Mouse (Mus musculus) c-Kit-positive CD71-negative TER-119-negative erythroid progenitor cells, embryonic 14.5 days (primary cell): ENCODE measurements at regions not wholly inside any gene's neighbourhood (a gene's known extent, or its start where the extent isn't known, plus 50 kb on each side); places are given as distances from the start of the nearest gene placed in this dataset.
A peak's percentile ranks its signal among the peaks of the same experiment; 100 is the strongest.

Experiments
- DNase-seq: peaks from one replicate; pipeline ENCODE4 v3.0.0-alpha.2; 2013; ENCODE audit warnings: low read depth

DNA sequence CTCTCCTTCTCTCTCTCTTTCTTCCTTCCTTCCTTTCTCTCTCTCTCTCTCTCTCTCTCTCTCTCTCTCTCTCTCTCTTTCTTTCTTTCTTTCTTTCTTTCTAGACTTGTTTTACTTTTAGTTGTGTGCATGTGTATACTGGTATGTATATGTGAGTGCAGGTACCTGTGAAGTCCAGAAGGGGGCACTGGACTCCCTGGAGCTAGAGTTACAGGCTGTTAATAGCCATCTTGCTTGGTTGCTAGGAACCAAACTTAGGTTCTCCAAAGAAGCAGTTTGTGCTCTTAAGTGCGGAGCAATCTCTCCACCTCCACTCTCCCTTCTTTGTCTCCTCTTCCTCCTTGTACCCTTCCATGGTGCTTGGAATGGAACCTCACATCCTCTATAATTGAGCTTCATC, 77.2 kb downstream of the Gm10604 start:
- DNase-seq, result no peak

DNA sequence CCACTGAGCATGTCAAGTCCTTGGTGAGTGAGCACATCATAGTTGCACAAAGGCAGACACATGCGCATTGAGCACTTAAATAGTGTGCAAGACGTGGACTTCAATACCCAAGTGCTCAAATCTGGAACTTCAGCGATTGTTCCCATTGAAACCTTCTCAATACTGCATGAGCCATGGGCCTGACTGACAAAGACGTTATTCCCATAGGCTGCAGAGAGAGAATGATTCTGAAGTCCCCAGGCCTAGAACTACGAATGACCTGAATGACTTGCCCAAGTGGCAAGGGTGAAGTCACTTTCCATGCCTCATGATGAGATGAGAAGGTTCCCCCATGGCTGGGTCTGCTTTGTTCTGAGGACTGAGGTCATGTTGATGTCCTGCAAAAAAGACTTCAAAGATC, 77.7 kb downstream of the Gm10604 start:
- no peak for DNase-seq

DNA sequence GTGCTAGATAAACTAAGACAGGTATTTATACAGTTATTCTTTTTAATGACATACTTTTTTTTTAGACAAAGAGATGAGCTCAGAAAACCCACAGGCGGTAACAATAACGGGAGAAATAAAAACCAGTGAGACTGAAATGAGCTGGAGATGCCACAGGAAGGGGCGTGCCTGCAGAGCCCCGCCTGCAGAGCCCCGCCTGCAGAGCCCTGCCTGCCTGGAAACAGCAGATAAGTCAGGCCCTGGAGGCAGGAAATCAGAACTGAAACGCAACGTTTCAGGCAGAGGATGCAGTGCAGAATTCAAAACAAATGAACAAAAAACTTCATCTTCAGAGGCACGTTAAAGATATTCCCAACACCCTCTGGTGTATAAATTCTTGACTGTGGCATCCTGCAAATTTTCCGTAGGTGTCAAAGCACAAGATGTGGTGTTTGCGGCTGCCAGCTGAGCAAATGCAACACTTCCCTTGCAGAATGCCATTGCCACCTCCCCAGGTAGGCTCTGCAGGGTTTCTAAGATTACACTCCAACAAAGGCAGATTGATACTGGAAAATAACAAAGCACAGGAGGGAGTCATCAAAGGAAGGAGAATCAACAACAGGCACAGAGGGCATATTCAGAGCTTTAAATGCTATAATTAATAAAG, 81.0 kb downstream of the Gm10604 start:
- peak; percentile 35 for DNase-seq

- no peak for DNase-seq
Observed at GRCm38 (mm10) chr4:11897231-11897630, 83.8 kb downstream of the Gm10604 start.

GRCm38 (mm10) chr4:11895857-11896825, 84.9 kb downstream of the Gm10604 start:
- no peak for DNase-seq

GRCm38 (mm10) chr4:11893560-11894205, 87.4 kb downstream of the Gm10604 start:
- no peak for DNase-seq

- no peak for DNase-seq
Observed at GRCm38 (mm10) chr4:11889039-11889600, 91.9 kb downstream of the Gm10604 start.

DNA sequence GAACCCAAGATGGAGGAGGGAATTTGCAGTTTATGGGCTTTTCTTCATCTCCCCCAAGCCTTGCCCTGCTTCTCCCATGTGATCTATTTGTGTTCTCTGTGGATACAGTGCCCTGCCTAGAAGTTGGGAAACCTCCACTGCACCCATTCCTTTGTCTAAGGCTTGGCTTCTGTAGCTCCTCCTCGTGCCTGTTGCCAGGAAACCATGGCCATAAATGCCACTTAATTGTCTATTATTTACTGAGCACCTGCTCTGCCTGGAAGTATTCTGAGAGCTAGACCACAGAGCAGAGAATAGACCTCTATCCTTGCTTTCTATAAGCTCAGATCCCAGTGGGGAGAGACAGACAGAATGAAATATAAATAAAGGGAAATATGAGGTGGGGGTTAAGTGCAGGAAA, 93.7 kb downstream of the Gm10604 start:
- DNase-seq, result no peak

DNA sequence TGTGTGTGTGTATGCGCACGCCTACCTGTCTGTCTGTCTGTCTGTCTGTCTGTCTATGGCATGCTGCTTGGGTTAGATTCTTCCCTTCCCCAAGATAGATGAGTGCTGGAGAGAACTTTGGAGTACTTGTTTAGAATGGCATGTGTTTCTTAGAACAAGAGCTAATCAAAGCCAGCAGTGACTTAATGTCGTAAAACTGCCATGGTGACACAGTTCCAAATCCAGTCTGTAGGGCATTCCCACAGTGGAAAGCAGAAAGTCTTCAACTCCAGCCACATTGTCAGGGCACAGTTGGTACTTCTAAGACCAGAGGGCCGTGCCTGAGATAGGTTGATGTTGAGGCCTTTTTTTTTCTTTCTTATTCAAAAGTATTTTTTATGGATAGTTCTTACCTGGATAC, 95.6 kb downstream of the Gm10604 start:
- DNase-seq, result no peak

GRCm38 (mm10) chr4:11884818-11885217, 96.2 kb downstream of the Gm10604 start:
- DNase-seq, result no peak

- DNase-seq, result no peak
Observed at GRCm38 (mm10) chr4:11883295-11883694, 97.8 kb downstream of the Gm10604 start.

- DNase-seq, result no peak
Observed at GRCm38 (mm10) chr4:11882666-11883065, 98.4 kb downstream of the Gm10604 start.

- no peak for DNase-seq
Observed at GRCm38 (mm10) chr4:11878638-11879037, 102.4 kb downstream of the Gm10604 start.

GRCm38 (mm10) chr4:11877945-11878344, 103.1 kb downstream of the Gm10604 start:
- no peak for DNase-seq

GRCm38 (mm10) chr4:11876009-11876408, 105.1 kb downstream of the Gm10604 start:
- DNase-seq, result no peak

- no peak for DNase-seq
Observed at GRCm38 (mm10) chr4:11874586-11875264, 106.3 kb downstream of the Gm10604 start.

- DNase-seq, result no peak
Observed at GRCm38 (mm10) chr4:11872036-11872435, 109.0 kb downstream of the Gm10604 start.

- DNase-seq, result no peak
Observed at GRCm38 (mm10) chr4:11869721-11870120, 111.3 kb downstream of the Gm10604 start.

DNA sequence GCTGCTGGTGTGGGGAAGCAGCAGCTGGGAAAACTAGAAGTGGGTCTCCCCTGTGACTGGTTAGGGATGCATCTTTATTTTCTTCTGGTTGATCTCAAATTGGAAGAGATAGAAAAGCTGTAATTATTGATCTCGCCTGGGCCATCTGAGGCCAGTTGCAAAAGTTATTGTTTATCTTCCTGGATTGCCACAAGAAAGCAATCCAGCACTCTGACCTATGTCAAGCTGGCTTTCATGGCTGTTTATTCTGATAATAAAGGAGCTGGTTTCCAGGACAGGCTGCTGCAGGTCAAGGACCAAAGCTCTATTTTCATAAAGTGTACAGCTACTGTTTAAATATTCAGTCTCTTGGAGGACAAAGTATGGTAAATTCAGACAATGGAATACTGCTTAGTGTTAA, 112.5 kb downstream of the Gm10604 start:
- no peak for DNase-seq
